Mouse (Mus musculus) retina, adult 2 months (tissue): ENCODE results near the gene Vmn1r1.
A peak's percentile ranks its signal among the peaks of the same experiment; 100 is the strongest.

ENCODE experiments used
- DNase-seq: peaks from one replicate; pipeline ENCODE4 v3.0.0-alpha.2; 2012; ENCODE audit warnings: low read depth, low spot score

The Vmn1r1 gene

GRCm38 (mm10) chr1:182137204-182138125 lies 26.8 kb downstream of the Vmn1r1 start:
- no peak for DNase-seq

- DNase-seq, result no peak
Observed at GRCm38 (mm10) chr1:182130830-182131229, 33.5 kb downstream of the Vmn1r1 start.

GRCm38 (mm10) chr1:182124924-182125368 lies 39.3 kb downstream of the Vmn1r1 start:
- DNase-seq, result peak; percentile 53

GRCm38 (mm10) chr1:182124506-182124905 lies 39.8 kb downstream of the Vmn1r1 start, which contains the start of gene Srp9:
Gene Srp9, plus strand, starts transcription at chr1:182124737.
- DNase-seq, result peak; percentile 94

- DNase-seq, result no peak
Observed at GRCm38 (mm10) chr1:182122413-182122812, 41.9 kb downstream of the Vmn1r1 start.

GRCm38 (mm10) chr1:182115651-182116408 lies 48.5 kb downstream of the Vmn1r1 start:
- no peak for DNase-seq

- DNase-seq, result no peak
Observed at GRCm38 (mm10) chr1:182115197-182115596, 49.1 kb downstream of the Vmn1r1 start.

- DNase-seq, result no peak
Observed at GRCm38 (mm10) chr1:182113587-182114500, 50.4 kb downstream of the Vmn1r1 start.

- no peak for DNase-seq
Observed at GRCm38 (mm10) chr1:182113131-182113530, 51.2 kb downstream of the Vmn1r1 start.

- no peak for DNase-seq
Observed at GRCm38 (mm10) chr1:182112385-182112784, 51.9 kb downstream of the Vmn1r1 start.

- DNase-seq, result no peak
Observed at GRCm38 (mm10) chr1:182111386-182112317, 52.6 kb downstream of the Vmn1r1 start.

GRCm38 (mm10) chr1:182110708-182111385 lies 53.4 kb downstream of the Vmn1r1 start:
- DNase-seq, result no peak

GRCm38 (mm10) chr1:182110185-182110584 lies 54.1 kb downstream of the Vmn1r1 start:
- DNase-seq, result no peak

GRCm38 (mm10) chr1:182108397-182109099 lies 55.7 kb downstream of the Vmn1r1 start:
- DNase-seq, result no peak

- DNase-seq, result no peak
Observed at GRCm38 (mm10) chr1:182107251-182107650, 57.0 kb downstream of the Vmn1r1 start.

GRCm38 (mm10) chr1:182105023-182105422 lies 59.3 kb downstream of the Vmn1r1 start:
- DNase-seq, result no peak
